Mouse (Mus musculus) brain, adult 2 months (tissue): ENCODE measurements at regions not wholly inside any gene's neighbourhood (a gene's known extent, or its start where the extent isn't known, plus 50 kb on each side); places are given as distances from the start of the nearest gene placed in this dataset.
A peak's percentile ranks its signal among the peaks of the same experiment; 100 is the strongest.

ENCODE experiments used
- DNase-seq: peaks from one replicate; pipeline ENCODE4 v3.0.0; 2011; ENCODE audit warnings: low read depth, low spot score

DNA sequence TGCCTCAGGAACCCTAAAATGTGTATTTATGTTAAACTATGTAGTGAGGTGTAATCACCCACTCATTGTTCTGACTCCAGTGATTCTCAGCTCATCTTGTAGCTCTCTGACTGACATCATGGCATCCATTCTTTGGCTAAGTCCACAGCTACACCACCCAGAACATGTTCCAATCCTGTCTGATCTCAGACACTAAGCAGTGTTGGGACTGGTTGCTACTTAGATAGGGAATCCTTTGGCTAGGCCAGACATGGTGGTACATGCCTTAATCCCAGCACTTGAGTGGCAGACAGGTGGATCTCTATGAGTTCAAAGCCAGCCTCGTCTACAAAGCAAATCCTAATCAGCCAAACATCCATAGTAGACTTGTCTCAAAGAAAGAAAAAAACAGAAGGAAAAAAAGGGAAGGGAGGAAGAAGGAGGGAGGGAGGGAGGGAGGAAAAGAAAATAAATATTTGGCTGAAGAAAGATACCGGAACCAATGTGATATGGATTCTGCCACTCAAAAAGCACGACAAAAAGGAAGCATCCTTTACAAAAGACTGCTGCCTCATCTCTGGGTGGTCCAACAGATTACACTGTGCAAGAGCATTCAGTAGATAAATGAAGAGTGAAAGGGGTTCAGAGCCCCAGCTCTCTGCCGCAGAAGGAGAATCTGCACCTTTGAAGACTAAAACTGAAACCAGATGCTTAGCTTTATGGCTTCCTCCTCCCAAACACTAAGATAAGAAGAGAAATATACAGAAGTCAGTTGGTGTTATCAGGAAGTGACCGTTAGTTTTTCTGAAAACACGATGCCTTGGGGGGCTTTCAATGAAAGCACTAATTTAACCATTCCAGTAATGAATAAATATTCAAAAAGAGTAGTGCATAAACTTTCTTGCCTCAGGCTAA is 51.5 kb upstream of the Med13 start:
- no peak for DNase-seq

DNA sequence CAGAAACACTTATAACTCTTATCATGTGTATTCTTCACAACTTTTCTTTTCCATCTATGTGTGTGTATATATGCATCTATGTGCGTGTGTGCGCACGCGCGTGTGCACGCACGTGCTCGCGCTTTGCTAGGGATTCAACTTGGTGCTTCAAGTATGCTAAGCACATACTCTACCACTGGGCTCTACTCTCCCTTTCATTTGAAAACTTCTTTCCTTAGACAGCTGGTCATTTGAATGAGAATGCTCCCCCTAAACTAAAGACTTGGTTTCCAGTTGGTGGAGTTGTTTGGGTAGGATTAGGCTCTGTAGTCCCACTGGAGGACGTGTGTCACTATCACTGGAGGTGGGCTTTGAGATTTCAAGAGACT is 52.2 kb upstream of the Med13 start:
- no peak for DNase-seq

DNA sequence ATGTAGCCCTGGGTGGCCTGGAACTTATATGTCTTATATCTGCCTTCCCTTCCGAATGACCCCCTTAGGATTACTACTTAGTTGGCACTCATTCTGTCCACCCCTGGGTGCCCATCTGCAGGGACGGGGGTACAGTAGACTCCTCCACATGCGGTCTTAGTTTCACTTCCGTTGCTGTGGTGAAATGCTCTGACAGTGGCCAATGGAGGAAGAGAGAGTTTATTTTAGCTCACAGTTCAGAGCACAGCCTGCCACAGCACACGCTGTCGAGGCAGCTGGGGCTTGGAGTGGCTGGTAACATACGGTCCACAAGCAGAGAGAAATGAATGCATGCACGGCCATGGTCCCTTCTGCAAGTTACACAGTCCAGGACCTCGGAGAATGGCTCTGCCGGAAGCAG is 53.1 kb upstream of the Med13 start:
- DNase-seq, result no peak

DNA sequence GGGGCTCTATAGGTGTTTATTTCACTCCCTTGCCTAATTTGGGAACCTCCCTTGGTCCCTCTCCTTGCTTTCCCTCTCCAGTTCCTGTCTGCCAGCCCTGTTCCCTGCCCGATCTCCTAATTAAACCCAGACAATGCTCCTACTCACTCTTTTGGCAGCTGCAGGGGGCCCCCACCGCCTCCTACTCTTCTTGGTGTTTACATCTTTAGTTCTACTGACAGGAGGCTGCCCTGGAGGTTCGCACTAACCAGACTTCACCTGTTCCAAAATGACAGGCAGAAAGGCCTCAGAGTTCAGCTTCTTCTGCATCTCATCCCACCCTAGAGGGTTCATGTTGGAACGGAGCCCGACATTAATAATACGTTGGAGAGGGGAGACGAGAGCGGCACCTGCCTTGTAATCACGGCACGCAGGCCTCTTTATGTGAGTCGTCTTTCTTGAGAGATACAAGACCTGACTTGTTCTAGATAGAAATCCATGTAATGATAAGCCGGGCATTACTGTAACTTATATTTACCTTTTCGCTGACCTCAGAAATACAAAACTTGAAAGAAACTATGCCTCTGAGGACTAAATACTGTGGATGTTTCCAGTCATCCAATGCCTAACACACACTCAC is 55.5 kb upstream of the Med13 start:
- DNase-seq, result peak; percentile 12

- no peak for DNase-seq
Observed at GRCm38 (mm10) chr11:86416471-86416870, 59.1 kb upstream of the Med13 start.

- peak; percentile 33 for DNase-seq
Observed at GRCm38 (mm10) chr11:86417164-86417563, 59.8 kb upstream of the Med13 start.

DNA sequence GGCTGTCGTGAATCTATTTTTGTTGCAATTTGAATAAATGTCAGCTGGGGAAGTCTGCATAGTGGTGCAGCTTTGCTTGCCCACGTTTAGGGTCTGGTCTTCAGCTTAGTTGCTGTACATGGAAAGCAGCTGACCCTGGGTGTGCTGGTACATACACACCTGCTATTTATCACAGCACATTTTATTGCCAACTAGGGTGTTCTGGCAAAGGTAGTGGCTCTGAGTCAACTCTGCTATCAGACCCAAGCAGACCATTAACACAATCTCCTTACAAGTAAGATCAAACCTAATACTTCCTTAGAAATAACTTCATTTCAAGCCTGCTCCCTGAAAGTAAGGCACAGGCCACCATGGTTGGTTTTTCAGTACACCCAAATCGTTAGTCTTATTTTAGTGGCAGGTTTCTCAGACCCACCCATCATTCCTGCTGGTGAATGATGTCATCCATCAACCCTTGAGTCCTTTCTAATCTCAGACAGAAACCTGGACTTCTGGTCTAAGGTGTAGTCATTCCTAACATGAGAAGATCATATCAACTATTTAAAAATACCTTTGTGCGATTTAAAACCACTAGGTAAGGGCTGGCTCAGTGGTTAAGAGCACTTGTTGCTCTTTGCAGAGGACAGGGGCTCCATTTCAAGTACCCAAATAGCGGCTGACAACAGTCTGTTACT is 62.5 kb upstream of the Med13 start:
- no peak for DNase-seq

- DNase-seq, result no peak
Observed at GRCm38 (mm10) chr11:86428926-86429325, 55.5 kb upstream of the Rnft1 start.

- DNase-seq, result no peak
Observed at GRCm38 (mm10) chr11:86430287-86430686, 54.2 kb upstream of the Rnft1 start.

DNA sequence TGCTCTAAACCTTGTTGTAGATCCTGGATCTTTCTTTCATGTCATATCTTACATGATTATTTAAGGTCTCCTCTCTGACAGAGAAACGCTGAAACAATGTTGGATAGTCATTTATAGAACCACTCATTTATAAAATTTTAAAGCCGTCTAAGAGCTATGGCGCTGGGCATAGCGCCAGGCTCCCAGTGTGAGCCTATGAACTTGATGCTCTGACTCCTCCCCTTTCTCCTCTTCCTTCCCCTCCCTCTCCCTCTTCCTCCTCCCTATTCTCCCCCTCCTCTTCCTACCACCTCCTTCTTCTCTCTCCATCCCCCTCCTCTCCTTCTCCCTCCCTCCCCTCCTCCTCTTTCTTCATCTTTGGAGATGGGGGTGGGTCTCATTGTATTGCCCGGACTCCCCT is 52.9 kb upstream of the Rnft1 start:
- DNase-seq, result no peak

DNA sequence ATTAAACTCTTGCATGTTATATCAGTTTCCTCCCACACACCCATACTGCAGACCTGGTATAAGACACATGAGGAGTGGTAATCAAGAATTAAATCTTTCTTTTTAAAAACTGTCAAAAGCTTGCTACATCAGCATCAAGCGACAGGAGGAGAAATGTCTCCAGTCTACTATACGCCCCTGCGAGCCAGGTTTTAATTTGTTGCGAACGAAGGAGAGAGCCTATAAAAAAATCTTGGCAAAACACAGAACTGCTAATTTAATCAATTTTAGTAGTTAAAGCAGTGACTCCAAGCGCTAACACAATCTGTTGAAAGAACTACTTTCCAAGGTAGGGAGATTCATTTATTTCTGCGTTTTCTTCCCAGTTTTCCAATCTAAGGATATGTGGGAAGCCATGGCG is 50.4 kb upstream of the Rnft1 start:
- peak; percentile 73 for DNase-seq
